Mouse (Mus musculus) adrenal gland, postnatal 14 days (tissue): ENCODE measurements at regions not wholly inside any gene's neighbourhood (a gene's known extent, or its start where the extent isn't known, plus 50 kb on each side); places are given as distances from the start of the nearest gene placed in this dataset.

Source experiments
- DNase-seq: peaks from one replicate; pipeline ENCODE4 v3.0.0; 2021; ENCODE audit warnings: mixed read lengths

GRCm38 (mm10) chr8:62425988-62426387 lies 303.0 kb upstream of the Anxa10 start:
- no peak for DNase-seq

- peak; percentile 4 for DNase-seq
Observed at GRCm38 (mm10) chr8:62417549-62417948, 294.6 kb upstream of the Anxa10 start.
